Mouse (Mus musculus) heart, embryonic 14.5 days (tissue): ENCODE measurements around the gene Mcm2. TPM values are rescaled to one million over a fixed set of nuclear protein-coding genes. Genes with fewer than 3 reads are reported as not detected.
A peak's percentile ranks its signal among the peaks of the same experiment; 100 is the strongest.

Experiments
- ATAC-seq: fragments of 200-750 bp; cut with Nextera tagmentation; 2 replicates; pipeline ENCODE4 v1.8.0; 2017; ENCODE audit warnings: low read depth, moderate TSS enrichment; ENCODE audit not compliant: insufficient number of reproducible peaks, insufficient read depth, low FRiP score
- H3K27ac ChIP-seq, 2 experiments: fragments of 200-500 bp in 1 of 2; fragments of 300-500 bp in 1 of 2; sonication (generic) in 1 of 2; replicated peaks in 1 of 2; 2 replicates each; pipeline ENCODE4 v1.5.1; 2012 to 2014; ENCODE audit warnings: low read depth in 2 of 2, low read length in 2 of 2, control low read depth in 1 of 2, mild to moderate bottlenecking in 1 of 2, mixed read lengths in 1 of 2; ENCODE audit not compliant: control insufficient read depth in 1 of 2, insufficient read depth in 1 of 2
- H3K27me3 ChIP-seq: fragments of 300-500 bp; sonication (generic); 2 replicates; pipeline ENCODE4 v1.6.1; 2014; ENCODE audit warnings: mild to moderate bottlenecking, low read length, control low read depth; ENCODE audit not compliant: control insufficient read depth, insufficient read depth
- H3K36me3 ChIP-seq: fragments of 300-500 bp; sonication (generic); 2 replicates; pipeline ENCODE4 v1.6.1; 2014; ENCODE audit warnings: mild to moderate bottlenecking, control low read depth, low read length, mixed read lengths; ENCODE audit not compliant: control insufficient read depth, insufficient read depth
- H3K4me1 ChIP-seq, 2 experiments: fragments of 200-500 bp in 1 of 2; fragments of 300-500 bp in 1 of 2; sonication (generic) in 1 of 2; 2 replicates each; pipeline ENCODE4 v1.6.1; 2012 to 2014; ENCODE audit warnings: low read length in 2 of 2, control low read depth in 1 of 2, mixed read lengths in 1 of 2; ENCODE audit not compliant: control insufficient read depth in 2 of 2, insufficient read depth in 2 of 2
- H3K4me2 ChIP-seq: fragments of 300-500 bp; sonication (generic); 2 replicates; pipeline ENCODE4 v1.6.1; 2014; ENCODE audit warnings: mild to moderate bottlenecking, low read length
- H3K4me3 ChIP-seq, 2 experiments: fragments of 200-500 bp in 1 of 2; fragments of 300-500 bp in 1 of 2; sonication (generic) in 1 of 2; 2 replicates each; pipeline ENCODE4 v1.5.1; 2012 to 2014; ENCODE audit warnings: low read length in 2 of 2, mild to moderate bottlenecking in 2 of 2, control low read depth in 1 of 2, low read depth in 1 of 2, moderate library complexity in 1 of 2; ENCODE audit not compliant: control insufficient read depth in 1 of 2, insufficient read depth in 1 of 2
- H3K9ac ChIP-seq: fragments of 300-500 bp; sonication (generic); 2 replicates; pipeline ENCODE4 v1.6.1; 2014; ENCODE audit warnings: mild to moderate bottlenecking, low read length
- H3K9me3 ChIP-seq: fragments of 300-500 bp; sonication (generic); 2 replicates; pipeline ENCODE4 v1.6.1; 2016; ENCODE audit warnings: low read length, control low read depth; ENCODE audit not compliant: control insufficient read depth
- WGBS: fragments of 180-500 bp; shearing (Covaris S2); extraction: QIAGEN DNeasy Blood & Tissue Kit; methylation state at CpG from one replicate; pipeline ENCODE4 v1.1.7; 2014; 5-methylcytosine and 5-hydroxymethylcytosine counted together
- polyA plus RNA-seq: library from polyadenylated mRNA; unstranded; fragments of >200 nt; fragmentation: Nextera tagmentation; extraction: Ambion mirVana; gene quantifications from 2 replicates; pipeline ENCODE4 v1.2.1, GENCODE M21; 2014

The Mcm2 gene
- polyA plus RNA-seq, 1 experiment from 2014 or later: 79.2 TPM

- Histone ChIP-seq H3K9me3 (no peaks in the 10 kb centered on the region), H3K4me3 (peak overlapping the region; percentile 1 to 14; a peak in 1 of 4 replicates), H3K9ac (peak overlapping the region; percentile 62), H3K4me1 (peaks cover 53 to 62% of the 10 kb centered on the region in 2 experiments), H3K27me3 (no peaks in the 10 kb centered on the region), H3K27ac (peak overlapping the region; percentile 86 to 94), H3K36me3 (no peaks in the 10 kb centered on the region), H3K4me2 (peak overlapping the region; percentile 44)
- WGBS: 34% methylated on average over 12 of the region's 12 CpGs
- ATAC-seq: no peak
These were observed 40.9 kb upstream of the Mcm2 start for GRCm38 (mm10) chr6:88939281-88940089.

DNA sequence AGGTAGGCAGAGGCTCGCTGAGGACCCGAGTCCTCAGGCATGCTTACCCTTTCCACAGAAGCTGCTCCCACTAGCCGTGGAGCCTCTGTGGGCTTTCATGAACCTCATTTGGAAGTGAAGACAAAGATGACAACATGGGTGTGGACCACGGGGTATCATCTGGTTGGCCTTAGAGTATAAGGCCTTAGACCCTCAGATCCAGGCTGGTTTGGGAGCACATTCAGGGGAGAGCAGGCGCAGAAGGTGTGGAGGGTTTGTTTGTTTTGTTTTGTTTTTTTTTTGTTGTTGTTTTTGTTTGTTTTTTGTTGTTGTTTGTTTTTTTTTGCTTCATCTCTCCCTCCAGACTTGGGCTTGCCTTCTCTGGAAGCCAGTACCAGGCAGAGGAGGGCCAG, 40.1 kb upstream of the Mcm2 start:
- no peaks in the 10 kb centered on the region for H3K27me3 ChIP-seq
- WGBS: 54% methylated on average over 5 of the region's 5 CpGs
- H3K9me3 ChIP-seq: no peaks in the 10 kb centered on the region
- H3K4me1 ChIP-seq: peaks cover 58 to 68% of the 10 kb centered on the region in 2 experiments
- ATAC-seq: no peak
- H3K36me3 ChIP-seq: no peaks in the 10 kb centered on the region
- no peak overlapping the region for H3K9ac ChIP-seq
- H3K4me3 ChIP-seq: no peak overlapping the region
- H3K4me2 ChIP-seq: peak overlapping the region; percentile 44; the same call in 1 of the 2 replicates
- peak overlapping the region; percentile 86 to 94 for H3K27ac ChIP-seq

- Histone ChIP-seq H3K9me3 (no peaks in the 10 kb centered on the region), H3K27me3 (no peaks in the 10 kb centered on the region), H3K4me3 (no peak overlapping the region), H3K9ac (peak overlapping the region; percentile 16; the same call in 1 of the 2 replicates), H3K4me1 (peaks cover 58 to 68% of the 10 kb centered on the region in 2 experiments), H3K4me2 (no peak overlapping the region), H3K36me3 (no peaks in the 10 kb centered on the region), H3K27ac (peak overlapping the region; percentile 86 to 94)
- WGBS: 64% methylated on average over 4 of the region's 4 CpGs
- no peak for ATAC-seq
These were observed 39.5 kb upstream of the Mcm2 start for GRCm38 (mm10) chr6:88937971-88938663.

DNA sequence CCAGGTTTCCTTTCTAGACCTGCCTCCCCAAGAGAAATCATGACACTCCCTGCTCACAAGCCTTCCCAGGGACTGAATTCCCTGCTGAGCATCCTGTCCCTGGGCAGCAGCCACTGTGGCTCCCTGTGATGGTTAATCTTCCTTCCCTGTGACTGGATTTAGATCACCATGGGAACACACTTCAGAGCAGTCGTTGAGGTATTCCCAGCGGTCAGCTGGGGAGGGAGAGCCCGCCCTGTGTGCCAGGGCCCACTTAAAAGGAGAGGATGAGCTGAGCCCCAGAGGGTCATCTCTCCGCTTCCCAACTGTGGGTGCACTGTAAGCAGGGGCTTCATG, 38.6 kb upstream of the Mcm2 start:
- Histone ChIP-seq H3K27ac (no peak overlapping the region), H3K9ac (no peak overlapping the region), H3K36me3 (no peaks in the 10 kb centered on the region), H3K9me3 (no peaks in the 10 kb centered on the region), H3K4me3 (no peak overlapping the region), H3K4me1 (peaks cover 52 to 64% of the 10 kb centered on the region in 2 experiments), H3K27me3 (no peaks in the 10 kb centered on the region), H3K4me2 (no peak overlapping the region)
- no peak for ATAC-seq
- WGBS: 38% methylated on average over 4 of the region's 4 CpGs

- no peak overlapping the region for H3K27ac ChIP-seq
- WGBS: 56% methylated on average over 13 of the region's 13 CpGs
- no peaks in the 10 kb centered on the region for H3K9me3 ChIP-seq
- H3K36me3 ChIP-seq: no peaks in the 10 kb centered on the region
- no peak overlapping the region for H3K9ac ChIP-seq
- no peak overlapping the region for H3K4me3 ChIP-seq
- no peaks in the 10 kb centered on the region for H3K27me3 ChIP-seq
- no peak overlapping the region for H3K4me2 ChIP-seq
- peaks cover 48 to 59% of the 10 kb centered on the region in 2 experiments for H3K4me1 ChIP-seq
- ATAC-seq: no peak
These were observed 38.0 kb upstream of the Mcm2 start for GRCm38 (mm10) chr6:88936342-88937213.

- no peak overlapping the region for H3K9ac ChIP-seq
- H3K4me2 ChIP-seq: no peak overlapping the region
- no peaks in the 10 kb centered on the region for H3K9me3 ChIP-seq
- no peak for ATAC-seq
- no peaks in the 10 kb centered on the region for H3K36me3 ChIP-seq
- H3K4me3 ChIP-seq: no peak overlapping the region
- H3K27me3 ChIP-seq: no peaks in the 10 kb centered on the region
- peaks cover 41 to 51% of the 10 kb centered on the region in 2 experiments for H3K4me1 ChIP-seq
- H3K27ac ChIP-seq: no peak overlapping the region
- 10% methylated on average over 4 of the region's 4 CpGs for WGBS
These were observed 37.2 kb upstream of the Mcm2 start for GRCm38 (mm10) chr6:88935735-88936276.

DNA sequence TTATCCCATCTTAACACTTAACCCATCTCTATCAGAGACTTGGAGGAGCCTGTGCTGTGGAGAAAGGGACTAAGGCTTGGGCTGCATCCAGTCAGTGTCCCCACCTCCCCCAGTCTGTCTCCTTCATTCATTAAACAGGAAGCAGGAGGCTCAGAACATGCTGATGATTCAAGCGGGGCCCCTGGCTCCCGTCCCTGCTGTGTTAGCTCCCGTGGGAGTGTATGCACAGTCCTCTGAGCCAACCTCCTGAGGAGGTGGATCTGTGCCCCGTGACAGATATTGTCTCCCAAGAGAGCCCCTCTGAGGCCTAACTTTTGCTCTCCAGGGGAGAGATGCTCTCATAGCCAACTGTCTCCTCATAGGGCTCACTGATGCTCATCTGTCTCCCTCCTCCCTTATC, 36.2 kb upstream of the Mcm2 start:
- peaks cover 31 to 44% of the 10 kb centered on the region in 2 experiments for H3K4me1 ChIP-seq
- no peak overlapping the region for H3K27ac ChIP-seq
- no peaks in the 10 kb centered on the region for H3K27me3 ChIP-seq
- H3K4me2 ChIP-seq: no peak overlapping the region
- H3K4me3 ChIP-seq: no peak overlapping the region
- WGBS: 23% methylated on average over 4 of the region's 4 CpGs
- H3K36me3 ChIP-seq: no peaks in the 10 kb centered on the region
- no peaks in the 10 kb centered on the region for H3K9me3 ChIP-seq
- ATAC-seq: no peak
- no peak overlapping the region for H3K9ac ChIP-seq
